Mouse (Mus musculus) kidney, embryonic 14.5 days (tissue): ENCODE measurements around the gene Dach1. TPM values are rescaled to one million over a fixed set of nuclear protein-coding genes. Genes with fewer than 3 reads are reported as not detected.

Experiments used
- ATAC-seq: fragments of 200-750 bp; cut with Nextera tagmentation; 2 replicates; pipeline ENCODE4 v1.8.0; 2017; ENCODE audit warnings: moderate number of reproducible peaks, mild to moderate bottlenecking, moderate TSS enrichment, moderate library complexity; ENCODE audit not compliant: low FRiP score, low TSS enrichment
- H3K27ac ChIP-seq: fragments of 300-500 bp; sonication (generic); 2 replicates; pipeline ENCODE4 v1.5.1; 2014; ENCODE audit warnings: low read depth, mild to moderate bottlenecking, low read length, moderate library complexity, mixed read lengths
- H3K27me3 ChIP-seq: fragments of 300-500 bp; sonication (generic); 2 replicates; pipeline ENCODE4 v1.6.1; 2014; ENCODE audit warnings: mild to moderate bottlenecking, low read length; ENCODE audit not compliant: control insufficient read depth, insufficient read depth
- H3K36me3 ChIP-seq: fragments of 300-500 bp; sonication (generic); 2 replicates; pipeline ENCODE4 v1.6.1; 2014; ENCODE audit warnings: low read length, mixed read lengths; ENCODE audit not compliant: control insufficient read depth, insufficient read depth
- H3K4me1 ChIP-seq: fragments of 300-500 bp; sonication (generic); 2 replicates; pipeline ENCODE4 v1.6.1; 2014; ENCODE audit warnings: low read length, mixed read lengths; ENCODE audit not compliant: control insufficient read depth, insufficient read depth
- H3K4me2 ChIP-seq: fragments of 300-500 bp; sonication (generic); replicated peaks from 2 replicates; pipeline ENCODE4 v1.6.1; 2014; ENCODE audit warnings: low read depth, mild to moderate bottlenecking, low read length
- H3K4me3 ChIP-seq: fragments of 300-500 bp; sonication (generic); 2 replicates; pipeline ENCODE4 v1.5.1; 2014; ENCODE audit warnings: mild to moderate bottlenecking, low read length
- H3K9ac ChIP-seq: fragments of 300-500 bp; sonication (generic); 2 replicates; pipeline ENCODE4 v1.6.1; 2014; ENCODE audit warnings: low read depth, mild to moderate bottlenecking, low read length, moderate library complexity
- H3K9me3 ChIP-seq: fragments of 300-500 bp; sonication (generic); 2 replicates; pipeline ENCODE4 v1.6.1; 2016; ENCODE audit warnings: low read length; ENCODE audit not compliant: control insufficient read depth
- WGBS: fragments of 180-500 bp; shearing (Covaris S2); extraction: QIAGEN DNeasy Blood & Tissue Kit; methylation state at CpG from one replicate; pipeline ENCODE4 v1.1.7; 2014; 5-methylcytosine and 5-hydroxymethylcytosine counted together
- polyA plus RNA-seq: library from polyadenylated mRNA; unstranded; fragments of >200 nt; fragmentation: Nextera tagmentation; extraction: Ambion mirVana; gene quantifications from 2 replicates; pipeline ENCODE4 v1.2.1, GENCODE M21; 2014

Gene Dach1
- polyA plus RNA-seq, 1 experiment from 2014 or later: 39.3 TPM

DNA sequence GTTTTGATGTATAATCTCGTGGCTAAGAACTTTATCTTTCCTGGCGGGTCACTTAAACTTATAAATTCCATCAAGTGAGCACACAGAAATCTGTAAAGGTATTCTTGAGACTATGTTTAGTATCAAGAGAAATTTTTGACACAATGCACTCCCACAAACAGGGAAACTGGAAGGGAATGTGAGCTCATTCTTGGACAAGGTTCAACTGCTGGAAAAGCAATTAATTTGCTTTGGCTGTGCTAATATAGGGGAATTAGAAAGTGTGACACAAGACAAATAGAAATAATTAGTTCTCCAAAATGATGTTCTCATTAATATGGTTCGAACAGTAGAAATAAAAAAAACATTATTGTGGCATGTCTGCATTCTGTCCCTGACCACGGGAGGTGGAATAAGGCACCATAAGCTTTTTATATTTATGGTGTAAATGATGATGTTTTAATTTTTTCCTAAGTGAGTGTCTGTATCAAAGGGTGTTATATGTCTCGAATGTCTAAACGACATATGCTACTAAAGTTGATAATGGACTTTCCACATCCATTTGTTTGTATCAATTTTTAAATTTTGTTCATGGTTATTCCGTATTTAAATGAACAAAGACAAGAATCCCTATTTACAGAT, 354.9 kb downstream of the Dach1 start:
- H3K36me3 ChIP-seq: peaks cover 3% of the 10 kb centered on the region; the same call in 1 of the 2 replicates
- H3K4me1 ChIP-seq: no peaks in the 10 kb centered on the region
- no peak overlapping the region for H3K4me3 ChIP-seq
- 79% methylated on average over 7 of the region's 7 CpGs for WGBS
- no peak overlapping the region for H3K9ac ChIP-seq
- H3K9me3 ChIP-seq: no peaks in the 10 kb centered on the region
- no peak overlapping the region for H3K4me2 ChIP-seq
- H3K27me3 ChIP-seq: no peaks in the 10 kb centered on the region
- no peak for ATAC-seq
- no peak overlapping the region for H3K27ac ChIP-seq

DNA sequence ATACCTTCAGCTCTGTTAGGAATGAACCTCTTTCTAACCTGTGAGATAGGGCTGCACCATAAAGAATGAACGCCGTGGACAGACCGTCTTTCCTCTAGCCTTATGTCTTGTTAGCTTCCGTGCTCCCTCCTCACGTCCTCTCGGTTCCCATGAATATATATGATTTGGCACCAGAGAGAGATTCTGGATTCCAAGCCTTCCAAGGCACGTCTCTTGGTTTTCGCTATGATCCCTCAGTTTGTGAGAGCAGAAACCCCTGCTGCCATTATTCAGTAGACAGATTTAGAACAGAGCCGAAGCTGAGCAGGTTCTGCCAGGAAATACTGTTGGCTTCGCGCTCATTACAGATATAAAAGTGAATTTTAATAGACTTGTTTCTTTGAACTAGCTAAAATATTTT, 356.0 kb downstream of the Dach1 start:
- ATAC-seq: no peak
- Histone ChIP-seq H3K27ac (no peak overlapping the region), H3K9me3 (no peaks in the 10 kb centered on the region), H3K27me3 (no peaks in the 10 kb centered on the region), H3K4me3 (no peak overlapping the region), H3K9ac (no peak overlapping the region), H3K36me3 (peaks cover 3% of the 10 kb centered on the region; the same call in 1 of the 2 replicates), H3K4me2 (no peak overlapping the region), H3K4me1 (no peaks in the 10 kb centered on the region)
- 80% methylated on average over 11 of the region's 11 CpGs for WGBS

DNA sequence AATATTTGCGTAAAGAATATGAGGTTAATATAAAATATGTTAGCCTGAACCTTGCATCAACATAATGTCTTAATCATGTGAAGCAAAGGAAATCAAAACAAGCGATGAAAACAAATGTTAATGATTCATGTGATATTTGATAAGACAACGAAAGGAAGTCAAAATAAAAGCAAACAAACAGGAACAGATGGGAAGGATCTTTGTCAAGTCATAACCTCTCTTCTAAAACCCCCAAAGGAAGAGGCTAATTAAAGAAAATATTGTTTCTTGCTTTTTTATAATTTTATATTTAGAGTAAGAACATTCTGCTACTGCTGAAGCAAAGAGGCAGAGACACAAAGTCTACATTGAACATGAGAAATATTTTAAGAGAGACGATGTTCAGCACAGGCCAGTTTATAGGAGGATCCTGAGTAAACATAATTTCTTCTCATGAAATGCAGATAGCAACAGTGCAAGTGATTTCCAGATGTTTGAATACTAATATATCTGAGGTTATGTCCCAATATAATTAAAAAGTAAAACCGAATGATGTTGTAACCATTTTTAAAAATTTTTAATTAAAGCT, 374.1 kb downstream of the Dach1 start:
- Histone ChIP-seq H3K4me3 (no peak overlapping the region), H3K9me3 (no peaks in the 10 kb centered on the region), H3K36me3 (no peaks in the 10 kb centered on the region), H3K27me3 (no peaks in the 10 kb centered on the region), H3K4me2 (no peak overlapping the region), H3K4me1 (no peaks in the 10 kb centered on the region), H3K27ac (no peak overlapping the region), H3K9ac (no peak overlapping the region)
- peak; percentile 57; the same call in 1 of the 2 replicates for ATAC-seq
- WGBS: 64% methylated on average over 5 of the region's 5 CpGs

DNA sequence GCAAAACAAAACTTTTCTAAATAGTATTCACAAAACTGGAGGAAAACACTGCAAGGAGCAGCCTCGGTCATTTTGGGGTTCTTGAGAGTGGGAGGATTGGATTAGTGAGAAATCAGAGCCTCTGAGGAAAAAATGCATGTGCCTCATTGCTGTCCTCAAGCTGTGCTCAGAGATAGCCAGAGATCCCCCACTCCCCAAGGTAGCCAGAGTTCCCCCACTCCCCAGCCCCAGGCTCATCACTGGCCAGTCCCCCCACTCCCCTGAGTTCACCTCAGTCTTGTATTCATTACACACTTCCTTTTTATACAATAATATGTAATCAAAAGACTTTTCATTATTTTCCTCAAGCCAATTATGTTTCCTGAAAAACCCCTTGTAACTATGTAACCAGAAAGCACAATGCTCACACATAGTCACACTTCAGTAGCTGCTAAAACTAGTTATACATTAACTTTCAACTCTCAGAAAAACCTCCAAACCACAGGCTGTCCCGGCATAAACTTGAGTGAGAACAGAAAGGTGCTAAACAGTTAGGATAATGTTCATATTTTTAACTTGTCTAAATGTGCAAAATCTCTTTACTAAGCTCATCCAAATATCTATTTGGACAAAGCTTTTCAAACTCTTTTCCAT, 395.3 kb downstream of the Dach1 start:
- ATAC-seq: peak; percentile 86; the same call in 1 of the 2 replicates

DNA sequence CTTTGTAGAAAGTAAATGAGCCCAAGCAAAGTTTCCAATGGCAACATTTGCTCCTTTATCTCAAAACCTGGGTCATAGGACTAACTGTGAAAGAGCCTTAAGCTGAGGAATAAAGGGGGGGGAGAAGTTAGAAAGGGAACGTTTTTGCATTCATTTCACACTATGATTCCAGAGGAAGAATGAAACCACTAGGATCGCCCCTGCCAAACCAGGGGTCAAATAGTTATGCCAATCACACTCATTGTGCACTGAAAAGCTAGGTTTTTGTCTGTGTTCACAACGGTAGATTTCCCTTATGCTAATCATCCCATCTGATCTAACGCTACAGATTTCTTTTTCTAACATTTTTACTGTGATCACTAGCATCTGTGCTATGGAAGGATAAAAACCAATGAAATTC, 415.2 kb downstream of the Dach1 start:
- H3K4me2 ChIP-seq: no peak overlapping the region
- no peak overlapping the region for H3K27ac ChIP-seq
- no peak overlapping the region for H3K4me3 ChIP-seq
- ATAC-seq: no peak
- 74% methylated on average over 4 of the region's 4 CpGs for WGBS
- no peaks in the 10 kb centered on the region for H3K36me3 ChIP-seq
- no peaks in the 10 kb centered on the region for H3K9me3 ChIP-seq
- H3K9ac ChIP-seq: no peak overlapping the region
- no peaks in the 10 kb centered on the region for H3K27me3 ChIP-seq
- no peaks in the 10 kb centered on the region for H3K4me1 ChIP-seq

More for the DNA sequence above, 395.3 kb downstream of the Dach1 start:
- Histone ChIP-seq H3K4me3 (no peak overlapping the region), H3K4me2 (no peak overlapping the region), H3K36me3 (no peaks in the 10 kb centered on the region), H3K27ac (peak overlapping the region; percentile 71; the same call in 1 of the 2 replicates), H3K4me1 (no peaks in the 10 kb centered on the region), H3K9ac (no peak overlapping the region), H3K9me3 (peaks cover 6% of the 10 kb centered on the region), H3K27me3 (no peaks in the 10 kb centered on the region)
- 72% methylated on average over 2 of the region's 2 CpGs for WGBS

DNA sequence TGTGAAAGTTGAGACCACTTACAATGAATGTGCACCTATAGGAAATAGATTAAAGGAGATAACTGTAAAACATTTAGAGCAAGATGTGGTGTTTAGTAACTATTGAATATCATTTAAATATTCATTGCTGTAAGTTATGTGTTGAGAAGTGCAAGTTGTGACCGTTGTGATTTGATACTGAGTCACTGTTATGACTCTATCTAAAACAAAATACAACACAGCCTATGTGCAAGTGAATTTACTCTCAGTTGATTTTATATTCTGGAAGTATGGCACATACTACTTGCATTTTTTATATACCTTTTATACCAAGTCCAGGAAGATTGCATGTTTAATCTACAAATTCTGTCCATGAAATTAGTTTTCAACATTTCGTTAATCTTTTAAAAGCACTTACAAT, 415.6 kb downstream of the Dach1 start:
- H3K9ac ChIP-seq: no peak overlapping the region
- 88% methylated on average over 2 of the region's 2 CpGs for WGBS

DNA sequence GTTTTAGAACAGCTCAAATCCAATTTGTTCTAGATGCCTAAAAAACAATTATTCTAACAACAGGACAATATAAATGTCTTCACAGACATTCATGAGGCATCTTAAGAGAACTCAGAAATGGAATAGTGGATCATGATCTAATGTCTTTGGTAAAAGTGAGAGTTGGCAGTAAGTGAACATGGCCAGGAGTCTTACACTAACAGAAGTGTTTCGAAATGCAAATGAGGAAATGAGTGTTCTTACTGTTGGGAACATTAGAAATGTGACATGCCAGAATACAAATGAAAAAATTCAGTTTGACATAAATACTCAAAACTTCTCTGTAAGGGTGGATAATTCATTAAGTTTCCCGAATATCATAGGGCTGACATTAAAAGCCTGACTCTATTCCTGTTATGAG, 426.3 kb downstream of the Dach1 start:
- H3K4me2 ChIP-seq: no peak overlapping the region
- no peak overlapping the region for H3K4me3 ChIP-seq
- WGBS: 93% methylated on average over 2 of the region's 2 CpGs
- no peak overlapping the region for H3K9ac ChIP-seq
- H3K27me3 ChIP-seq: no peaks in the 10 kb centered on the region
- no peaks in the 10 kb centered on the region for H3K9me3 ChIP-seq
- no peaks in the 10 kb centered on the region for H3K36me3 ChIP-seq
- no peak overlapping the region for H3K27ac ChIP-seq
- ATAC-seq: no peak
- H3K4me1 ChIP-seq: no peaks in the 10 kb centered on the region

More for the DNA sequence above, 415.6 kb downstream of the Dach1 start:
- Histone ChIP-seq H3K4me1 (no peaks in the 10 kb centered on the region), H3K4me2 (no peak overlapping the region), H3K9me3 (no peaks in the 10 kb centered on the region), H3K36me3 (no peaks in the 10 kb centered on the region), H3K27me3 (no peaks in the 10 kb centered on the region), H3K4me3 (no peak overlapping the region), H3K27ac (no peak overlapping the region)
- ATAC-seq: no peak

DNA sequence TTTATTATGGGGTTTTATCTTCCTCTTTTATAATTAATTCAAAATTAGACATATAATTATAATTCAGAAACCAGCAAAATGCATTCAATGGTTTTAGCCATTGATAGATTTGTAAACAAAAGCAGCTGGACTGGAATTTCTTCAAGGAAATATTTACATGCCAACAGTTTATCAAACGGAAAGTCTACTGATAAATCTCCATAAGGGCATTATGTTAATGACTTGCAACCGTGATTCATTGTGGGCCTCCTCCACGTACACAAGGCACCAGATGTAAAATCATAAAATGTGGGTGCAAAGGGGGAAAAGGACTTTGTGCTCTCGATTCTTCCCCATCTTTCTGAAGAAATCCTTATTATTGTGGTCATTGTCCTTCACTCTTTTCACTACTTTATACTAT, 426.8 kb downstream of the Dach1 start:
- Histone ChIP-seq H3K4me3 (no peak overlapping the region), H3K36me3 (no peaks in the 10 kb centered on the region), H3K27me3 (no peaks in the 10 kb centered on the region), H3K27ac (no peak overlapping the region), H3K4me2 (no peak overlapping the region), H3K9me3 (no peaks in the 10 kb centered on the region), H3K4me1 (no peaks in the 10 kb centered on the region), H3K9ac (no peak overlapping the region)
- ATAC-seq: no peak
- WGBS: 68% methylated on average over 4 of the region's 4 CpGs
